Mouse (Mus musculus) bone marrow macrophage, adult 2 months (primary cell): Measurements from ENCODE around the gene Slc4a1. TPM values are rescaled to one million over a fixed set of nuclear protein-coding genes. Genes with fewer than 3 reads are reported as not detected.

ENCODE experiments used
- H3K27ac ChIP-seq: 2 replicates; pipeline ENCODE4 v1.5.1; 2012; ENCODE audit warnings: low read depth, low read length; ENCODE audit not compliant: insufficient read depth
- H3K4me1 ChIP-seq: 2 replicates; pipeline ENCODE4 v1.6.1; 2012; ENCODE audit warnings: low read length; ENCODE audit not compliant: control insufficient read depth, insufficient read depth
- H3K4me3 ChIP-seq: 2 replicates; pipeline ENCODE4 v1.5.1; 2012; ENCODE audit warnings: mild to moderate bottlenecking, low read length, moderate library complexity; ENCODE audit not compliant: insufficient read depth
- CTCF ChIP-seq: IDR thresholded peaks from 2 replicates; pipeline ENCODE4 v1.5.1; 2012; ENCODE audit warnings: low read depth, mild to moderate bottlenecking, low read length, moderate library complexity
- POLR2A ChIP-seq: IDR thresholded peaks from 2 replicates; pipeline ENCODE4 v1.6.1; 2012; ENCODE audit warnings: mild to moderate bottlenecking, low read depth, low read length, borderline replicate concordance
- polyA plus RNA-seq: library from polyadenylated mRNA; stranded (reverse); fragments of >200 nt; gene quantifications from 2 replicates; pipeline ENCODE4 v1.2.4, GENCODE M21; 2012; ENCODE audit not compliant: missing spikeins, insufficient read depth, insufficient read length

Gene Slc4a1
- polyA plus RNA-seq, 1 experiment: not detected

DNA sequence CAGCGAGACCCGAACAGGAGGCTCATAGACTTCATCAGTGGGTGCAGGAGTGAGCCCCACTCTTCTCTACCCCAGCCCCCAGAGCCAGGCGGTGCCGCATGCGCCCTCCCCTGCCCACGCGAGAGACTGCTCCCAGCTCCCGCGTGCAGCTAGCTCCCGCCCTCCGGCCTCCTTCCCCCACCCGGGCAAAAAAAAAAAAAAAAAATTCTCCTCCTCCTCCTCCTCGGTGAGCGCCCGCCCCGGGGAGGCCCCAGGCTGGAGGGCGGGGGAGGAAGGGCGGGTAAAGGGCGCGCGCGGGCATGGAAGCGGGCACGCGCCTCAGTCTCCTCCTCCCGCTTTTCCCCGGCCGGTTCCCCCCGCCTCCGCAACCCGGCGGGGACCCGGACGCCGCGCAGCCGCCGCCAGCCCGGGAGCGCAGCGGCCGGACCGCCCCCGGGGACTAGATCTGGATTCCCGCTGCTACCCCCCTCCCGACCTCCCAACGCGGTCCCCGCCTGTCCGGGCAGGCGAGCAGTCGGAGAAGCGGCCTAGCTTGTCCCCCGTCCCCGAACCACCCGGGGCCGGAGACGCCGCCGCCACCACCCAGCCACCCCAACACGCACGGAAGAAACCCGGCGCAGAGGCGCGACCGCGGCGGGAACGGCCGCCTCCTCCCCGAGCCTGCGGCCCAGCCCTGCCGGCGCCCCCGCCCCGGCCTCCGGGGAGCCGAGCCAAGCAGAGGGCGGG, 49.3 kb downstream of the Slc4a1 start:
- TF ChIP-seq CTCF: no peak
- no peak for TF ChIP-seq POLR2A
- peaks cover 27% of the 10 kb centered on the region for H3K4me1 ChIP-seq
- peak overlapping the region; percentile 92 for H3K4me3 ChIP-seq
- H3K27ac ChIP-seq: peak overlapping the region; percentile 80

DNA sequence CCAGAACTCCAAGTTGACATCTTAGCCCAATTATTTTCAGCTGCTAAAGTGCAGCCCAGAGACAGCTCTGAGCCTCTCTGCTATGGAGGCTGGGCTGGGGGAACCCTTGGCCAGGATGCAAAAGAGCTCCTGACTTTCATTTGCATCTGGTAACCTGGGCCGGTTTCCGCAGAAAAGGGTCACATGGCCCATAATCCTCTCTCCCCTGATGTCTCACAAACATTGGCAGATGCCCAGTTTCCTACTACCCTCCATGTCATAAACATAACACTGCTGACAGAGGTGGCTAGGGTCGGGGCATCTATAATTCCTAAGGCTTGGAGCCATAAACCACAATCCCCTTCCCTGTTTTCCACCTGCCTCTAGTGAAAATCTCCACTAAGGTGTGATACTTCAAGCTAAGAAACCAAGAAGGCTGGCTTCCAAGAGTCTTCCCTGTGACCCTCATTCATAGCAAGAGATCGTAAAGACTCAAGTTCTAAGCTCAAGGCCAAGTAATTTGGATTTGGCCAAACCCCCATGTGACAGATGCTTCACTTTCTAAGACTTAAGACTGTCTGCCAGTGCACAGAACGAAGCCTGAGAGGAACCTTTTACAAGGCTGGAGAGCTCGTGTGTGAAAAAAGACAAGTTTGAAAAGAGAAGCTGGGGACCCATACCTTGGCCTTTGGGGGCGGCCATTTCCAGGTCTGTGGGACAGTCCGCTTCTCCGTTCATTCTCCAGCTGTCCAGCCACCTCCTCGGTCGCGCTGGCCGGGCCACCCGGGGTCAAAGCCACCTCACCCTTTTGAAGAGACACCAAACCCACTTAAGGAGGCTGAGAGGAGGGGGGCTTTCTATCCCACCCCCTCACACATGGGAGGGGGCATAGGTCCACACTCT, 50.1 kb downstream of the Slc4a1 start:
- Histone ChIP-seq H3K27ac (peak overlapping the region; percentile 63), H3K4me3 (peak overlapping the region; percentile 92), H3K4me1 (peaks cover 27% of the 10 kb centered on the region)
- TF ChIP-seq POLR2A (no peak), CTCF (no peak)

- H3K27ac ChIP-seq: no peak overlapping the region
- no peak overlapping the region for H3K4me3 ChIP-seq
- TF ChIP-seq CTCF (no peak), POLR2A (no peak)
- H3K4me1 ChIP-seq: peaks cover 27% of the 10 kb centered on the region
Observed at GRCm38 (mm10) chr11:102314321-102314720, 51.7 kb downstream of the Slc4a1 start.

DNA sequence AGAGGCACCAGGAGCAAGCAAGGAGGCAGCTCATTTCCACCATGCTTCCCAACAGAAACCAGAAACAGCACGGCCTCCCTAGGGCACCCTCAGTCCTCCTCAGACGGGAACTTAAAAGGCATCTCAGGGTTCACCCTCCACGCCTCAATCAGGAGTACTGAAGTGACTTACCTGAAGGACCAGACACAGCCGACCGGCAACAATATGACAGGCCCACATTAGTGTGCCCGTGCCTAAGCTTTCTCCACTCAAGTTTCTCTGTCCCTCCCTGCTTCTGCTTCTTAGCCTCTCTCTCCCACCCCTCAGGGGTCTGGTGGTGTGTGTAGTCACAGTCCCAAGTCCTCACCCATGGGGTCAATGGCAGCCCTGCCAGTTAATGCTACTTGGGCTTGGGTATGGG, 53.4 kb downstream of the Slc4a1 start:
- TF ChIP-seq CTCF (no peak), POLR2A (no peak)
- Histone ChIP-seq H3K4me3 (no peak overlapping the region), H3K4me1 (peaks cover 27% of the 10 kb centered on the region), H3K27ac (no peak overlapping the region)

DNA sequence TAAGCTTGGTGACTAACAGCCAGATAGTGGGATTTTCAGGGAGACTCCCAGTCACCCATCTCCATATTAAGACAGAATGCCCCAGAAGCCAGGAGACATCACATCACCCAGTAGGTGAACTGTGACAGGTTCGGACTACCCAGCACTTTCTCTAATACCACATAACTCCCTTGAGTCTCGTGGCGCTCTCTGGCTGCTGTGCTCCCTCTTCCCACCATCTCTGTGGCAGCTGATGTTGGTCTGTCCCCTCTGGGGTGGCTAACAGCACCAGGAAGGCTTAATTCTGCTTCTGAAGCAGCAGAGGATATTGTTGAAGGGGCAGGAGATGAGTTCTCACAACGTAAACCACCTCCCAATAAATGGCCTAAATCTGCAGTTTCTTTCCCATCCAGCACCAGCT, 54.0 kb downstream of the Slc4a1 start:
- TF ChIP-seq POLR2A (no peak), CTCF (no peak)
- peaks cover 27% of the 10 kb centered on the region for H3K4me1 ChIP-seq
- H3K4me3 ChIP-seq: no peak overlapping the region
- no peak overlapping the region for H3K27ac ChIP-seq

DNA sequence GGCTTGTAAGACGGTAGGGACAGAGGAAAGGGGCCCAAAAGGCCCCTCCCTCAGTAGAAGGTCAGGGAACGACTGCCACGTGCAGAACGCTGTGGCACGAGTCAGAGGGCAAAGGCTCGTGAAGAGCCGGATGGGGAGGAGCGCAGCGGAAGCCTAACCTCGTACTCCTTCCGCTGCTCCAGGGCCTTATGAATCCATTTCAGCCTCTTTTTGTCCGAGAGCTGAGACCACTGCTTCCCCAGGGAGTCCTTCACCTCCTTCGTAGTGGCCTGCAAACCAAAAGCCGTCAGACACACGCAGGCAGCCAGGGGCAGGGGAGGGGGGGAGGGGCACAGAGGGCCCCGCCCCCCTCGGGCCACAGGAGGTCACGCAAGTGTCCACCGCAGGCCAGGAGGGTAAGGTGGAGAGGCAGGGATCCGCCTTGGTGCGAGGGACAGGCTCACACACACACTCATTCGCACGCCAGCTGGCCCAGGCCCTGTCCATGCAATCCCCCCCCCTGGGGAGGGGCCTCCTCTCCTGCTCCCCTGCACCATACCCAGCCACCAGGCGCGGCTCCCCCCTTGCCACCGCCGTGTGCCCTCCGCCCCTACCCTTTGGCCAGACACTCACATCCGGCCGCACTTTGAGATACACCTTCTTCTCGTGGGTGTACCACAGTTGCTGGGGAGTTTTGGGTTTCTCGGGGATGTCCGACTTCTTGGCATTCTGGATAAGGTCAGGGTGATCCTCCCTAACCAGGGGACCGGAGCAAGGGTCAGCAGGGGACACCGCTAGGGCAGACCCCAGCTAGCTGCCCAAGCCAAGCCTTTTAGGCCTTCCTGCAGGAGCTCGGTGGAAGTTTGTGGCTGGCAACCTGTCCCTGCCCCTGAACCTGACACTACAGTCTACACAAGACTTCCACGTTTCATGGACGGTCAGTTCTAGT, 55.0 kb downstream of the Slc4a1 start:
- Histone ChIP-seq H3K4me1 (peaks cover 27% of the 10 kb centered on the region), H3K4me3 (no peak overlapping the region), H3K27ac (no peak overlapping the region)
- TF ChIP-seq CTCF: no peak
- TF ChIP-seq POLR2A: no peak

DNA sequence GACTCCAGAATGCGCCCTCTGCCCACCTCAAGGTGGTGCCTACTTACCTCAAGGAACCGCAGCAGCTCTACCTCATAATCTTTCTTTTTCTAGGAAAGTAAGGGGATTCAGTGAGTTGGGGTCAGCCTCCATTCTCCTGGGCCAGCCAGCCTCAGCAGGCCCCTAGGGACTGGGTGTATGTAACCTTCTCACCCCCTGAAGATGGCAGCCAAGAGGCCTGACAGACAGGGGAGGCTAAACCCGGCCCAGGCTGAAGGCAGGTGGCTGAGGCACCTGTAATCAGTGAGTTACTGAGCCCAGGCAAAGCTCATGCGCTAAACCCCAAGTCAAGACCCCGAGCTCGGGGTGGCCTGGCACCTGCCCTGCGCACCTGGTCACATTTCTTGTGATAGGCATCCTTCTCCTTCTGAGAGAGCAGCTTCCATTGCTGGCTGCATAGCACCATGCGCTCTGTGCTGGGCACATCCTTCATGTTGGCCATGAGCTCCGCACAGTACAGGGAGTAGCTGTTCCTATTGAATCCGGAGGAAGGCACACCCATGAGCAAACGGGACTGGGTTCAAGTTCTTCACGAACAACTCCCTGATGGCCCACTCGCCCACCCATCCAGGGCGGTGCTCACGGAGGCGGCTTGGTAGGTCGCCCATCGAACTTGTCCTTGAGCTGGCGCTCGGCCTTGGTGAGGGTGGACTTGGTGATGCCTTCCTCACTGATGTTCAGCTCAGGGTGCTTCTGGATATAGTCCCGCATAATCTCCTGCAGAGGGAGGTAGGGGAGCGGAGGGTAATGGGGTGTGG, 56.0 kb downstream of the Slc4a1 start:
- H3K4me3 ChIP-seq: peak overlapping the region; percentile 62
- H3K4me1 ChIP-seq: peaks cover 19% of the 10 kb centered on the region
- TF ChIP-seq CTCF: no peak
- TF ChIP-seq POLR2A: no peak
- H3K27ac ChIP-seq: no peak overlapping the region

DNA sequence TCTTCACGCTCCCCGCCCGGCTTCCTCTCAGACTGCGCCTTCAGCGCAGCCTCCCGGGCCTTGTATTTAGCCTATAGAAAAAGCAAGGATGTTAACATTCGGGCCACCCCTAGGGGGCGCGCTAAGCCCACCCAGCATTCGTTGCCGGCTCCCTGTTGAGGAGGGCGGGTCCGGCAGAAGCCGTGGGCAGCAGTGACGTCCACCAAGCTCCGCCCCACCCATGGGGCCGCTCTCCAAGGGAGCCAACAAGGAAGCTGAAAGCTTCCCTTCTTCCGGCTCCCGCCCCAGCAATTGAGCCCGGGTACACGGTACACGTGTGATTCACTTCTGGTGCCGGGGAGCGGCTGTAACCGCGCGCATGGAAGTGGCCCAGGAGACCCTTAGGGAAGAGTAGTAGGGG, 57.0 kb downstream of the Slc4a1 start:
- H3K4me1 ChIP-seq: peaks cover 14% of the 10 kb centered on the region
- H3K4me3 ChIP-seq: peak overlapping the region; percentile 62
- TF ChIP-seq POLR2A: no peak
- TF ChIP-seq CTCF: peak; percentile 57; the same call in 1 of the 2 replicates
- H3K27ac ChIP-seq: peak overlapping the region; percentile 12
